Mouse (Mus musculus) liver, postnatal 0 days (tissue): ENCODE data around the gene Pkd1.

Experiments
- CTCF ChIP-seq: sonication (generic); IDR thresholded peaks from 2 replicates; pipeline ENCODE4 v1.5.1; 2016; ENCODE audit warnings: antibody characterized with exemption, low read depth
- EP300 ChIP-seq: IDR thresholded peaks from 2 replicates; pipeline ENCODE4 v1.6.1; 2016; ENCODE audit warnings: antibody characterized with exemption, low read depth, mild to moderate bottlenecking

DNA sequence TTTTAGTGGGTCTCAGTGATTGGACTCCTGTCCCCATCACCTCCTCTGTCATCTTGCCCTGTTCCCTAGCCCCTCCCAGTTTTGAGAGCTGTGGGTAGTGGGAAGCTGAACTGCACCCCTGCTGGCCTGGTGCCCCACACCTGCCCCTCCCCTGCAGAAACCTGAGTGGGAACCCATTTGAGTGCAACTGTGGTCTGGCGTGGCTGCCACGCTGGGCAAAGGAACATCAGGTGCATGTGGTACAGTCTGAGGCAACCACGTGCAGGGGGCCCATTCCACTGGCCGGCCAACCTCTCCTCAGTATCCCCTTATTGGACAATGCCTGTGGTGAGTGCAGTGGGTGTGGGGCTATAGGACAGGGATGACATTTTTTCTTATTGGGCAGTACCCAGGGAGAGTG lies 14.8 kb downstream of the Pkd1 start:
- TF ChIP-seq EP300, result no peak
- no peak for TF ChIP-seq CTCF
